Mouse (Mus musculus) MEL (cell line): Measurements from ENCODE around the gene C030005K15Rik. TPM values are rescaled to one million over a fixed set of nuclear protein-coding genes. Genes with fewer than 3 reads are reported as not detected.

ENCODE experiments used
- DNase-seq: peaks from one replicate; pipeline ENCODE4 v3.0.0; 2011; ENCODE audit warnings: low read depth, low spot score
- H3K27ac ChIP-seq: 2 replicates; pipeline ENCODE4 v1.5.1; 2012; ENCODE audit warnings: low read depth, mild to moderate bottlenecking, control low read depth, low read length, moderate library complexity; ENCODE audit not compliant: control insufficient read depth
- H3K27me3 ChIP-seq, 2 experiments: fragments of 150-350 bp in 1 of 2; sonication (generic) in 1 of 2; 2 replicates each; pipeline ENCODE4 v1.6.1; 2012; ENCODE audit warnings: low read length in 2 of 2, mild to moderate bottlenecking in 2 of 2, improper control_type of control experiment in 1 of 2, moderate library complexity in 1 of 2; ENCODE audit not compliant: insufficient read depth in 2 of 2, control insufficient read depth in 1 of 2
- H3K36me3 ChIP-seq, 2 experiments: 2 replicates each; pipeline ENCODE4 v1.6.1; 2012 to 2014; ENCODE audit warnings: low read length in 2 of 2, improper control_type of control experiment in 1 of 2, inconsistent platforms in 1 of 2, mild to moderate bottlenecking in 1 of 2; ENCODE audit not compliant: insufficient read depth in 2 of 2, control insufficient read depth in 1 of 2
- H3K4me1 ChIP-seq, 2 experiments: fragments of 150-350 bp in 1 of 2; sonication (generic) in 1 of 2; 2 replicates each; pipeline ENCODE4 v1.6.1; 2012; ENCODE audit warnings: low read length in 2 of 2, improper control_type of control experiment in 1 of 2, mild to moderate bottlenecking in 1 of 2; ENCODE audit not compliant: insufficient read depth in 2 of 2, control insufficient read depth in 1 of 2
- H3K4me3 ChIP-seq, 2 experiments: fragments of 150-350 bp in 1 of 2; sonication (generic) in 1 of 2; 2 replicates each; pipeline ENCODE4 v1.5.1; 2012; ENCODE audit warnings: low read depth in 2 of 2, low read length in 2 of 2, mild to moderate bottlenecking in 2 of 2, moderate library complexity in 2 of 2, control low read depth in 1 of 2, improper control_type of control experiment in 1 of 2; ENCODE audit not compliant: control insufficient read depth in 1 of 2, insufficient read depth in 1 of 2
- H3K79me2 ChIP-seq: 2 replicates; pipeline ENCODE4 v1.6.1; 2012; ENCODE audit warnings: mild to moderate bottlenecking, low read length, moderate library complexity; ENCODE audit not compliant: control insufficient read depth, poor library complexity, insufficient read depth
- H3K9ac ChIP-seq: 2 replicates; pipeline ENCODE4 v1.6.1; 2012; ENCODE audit warnings: low read depth, mild to moderate bottlenecking, control low read depth, low read length, moderate library complexity; ENCODE audit not compliant: control insufficient read depth, poor library complexity, severe bottlenecking
- H3K9me3 ChIP-seq: fragments of 150-350 bp; sonication (generic); replicated peaks from 2 replicates; pipeline ENCODE4 v1.6.1; 2012; ENCODE audit warnings: mild to moderate bottlenecking, low read length, improper control_type of control experiment, moderate library complexity; ENCODE audit not compliant: insufficient read depth
- BHLHE40 ChIP-seq: IDR thresholded peaks from 2 replicates; pipeline ENCODE4 v1.6.1; 2012; ENCODE audit warnings: low read depth, mild to moderate bottlenecking, inconsistent platforms, low read length, improper control_type of control experiment, borderline replicate concordance
- CHD1 ChIP-seq: IDR thresholded peaks from 2 replicates; pipeline ENCODE4 v1.6.1; 2012; ENCODE audit warnings: low read depth, mild to moderate bottlenecking, inconsistent platforms, low read length, improper control_type of control experiment
- CHD2 ChIP-seq: IDR thresholded peaks from 2 replicates; pipeline ENCODE4 v1.6.1; 2011; ENCODE audit warnings: low read length, improper control_type of control experiment
- CTCF ChIP-seq, 3 experiments: IDR thresholded peaks in 2 of 3; conservative IDR thresholded peaks in 1 of 3; 2 replicates each; pipeline ENCODE4 v1.5.1; 2011 to 2012; ENCODE audit warnings: low read length in 3 of 3, low read depth in 2 of 3, mild to moderate bottlenecking in 2 of 3, improper control_type of control experiment in 1 of 3, inconsistent platforms in 1 of 3, mixed read lengths in 1 of 3, moderate library complexity in 1 of 3; ENCODE audit not compliant: control insufficient read depth in 1 of 3, insufficient read depth in 1 of 3, poor library complexity in 1 of 3, severe bottlenecking in 1 of 3
- E2F4 ChIP-seq: IDR thresholded peaks from 2 replicates; pipeline ENCODE4 v1.6.1; 2011; ENCODE audit warnings: low read depth, low read length, improper control_type of control experiment, borderline replicate concordance
- ELF1 ChIP-seq: IDR thresholded peaks from 2 replicates; pipeline ENCODE4 v1.6.1; 2014; ENCODE audit warnings: low read depth, mild to moderate bottlenecking, inconsistent platforms, low read length, improper control_type of control experiment, moderate library complexity
- EP300 ChIP-seq, 2 experiments: IDR thresholded peaks; 2 replicates each; pipeline ENCODE4 v1.6.1; 2011; ENCODE audit warnings: improper control_type of control experiment in 2 of 2, low read length in 2 of 2, low read depth in 1 of 2, mild to moderate bottlenecking in 1 of 2
- ETS1 ChIP-seq: IDR thresholded peaks from 2 replicates; pipeline ENCODE4 v1.6.1; 2012; ENCODE audit warnings: low read depth, mild to moderate bottlenecking, inconsistent platforms, low read length, improper control_type of control experiment, moderate library complexity
- GABPA ChIP-seq: IDR thresholded peaks from 2 replicates; pipeline ENCODE4 v1.6.1; 2012; ENCODE audit warnings: low read depth, mild to moderate bottlenecking, inconsistent platforms, low read length, improper control_type of control experiment, moderate library complexity
- GATA1 ChIP-seq: IDR thresholded peaks from 2 replicates; pipeline ENCODE4 v1.6.1; 2011; ENCODE audit warnings: low read depth, low read length, improper control_type of control experiment
- HCFC1 ChIP-seq: IDR thresholded peaks from 2 replicates; pipeline ENCODE4 v1.6.1; 2012; ENCODE audit warnings: low read depth, mild to moderate bottlenecking, inconsistent platforms, low read length, improper control_type of control experiment, moderate library complexity
- JUND ChIP-seq: IDR thresholded peaks from 2 replicates; pipeline ENCODE4 v1.6.1; 2011; ENCODE audit warnings: low read depth, mild to moderate bottlenecking, improper control_type of control experiment, low read length
- MAFK ChIP-seq: IDR thresholded peaks from 2 replicates; pipeline ENCODE4 v1.6.1; 2011; ENCODE audit warnings: low read depth, mild to moderate bottlenecking, low read length, improper control_type of control experiment, borderline replicate concordance
- MAX ChIP-seq: IDR thresholded peaks from 2 replicates; pipeline ENCODE4 v1.6.1; 2011; ENCODE audit warnings: low read length, improper control_type of control experiment
- MAZ ChIP-seq: IDR thresholded peaks from 2 replicates; pipeline ENCODE4 v1.6.1; 2012; ENCODE audit warnings: low read depth, mild to moderate bottlenecking, inconsistent platforms, low read length, improper control_type of control experiment
- NELFE ChIP-seq: IDR thresholded peaks from 2 replicates; pipeline ENCODE4 v1.6.1; 2011; ENCODE audit warnings: low read depth, low read length, improper control_type of control experiment
- POLR2AphosphoS5 ChIP-seq: IDR thresholded peaks from 2 replicates; pipeline ENCODE4 v1.6.1; 2012; ENCODE audit warnings: low read depth, borderline replicate concordance, mild to moderate bottlenecking, inconsistent platforms, low read length, moderate library complexity, mixed read lengths
- RAD21 ChIP-seq: IDR thresholded peaks from 2 replicates; pipeline ENCODE4 v1.6.1; 2011; ENCODE audit warnings: mild to moderate bottlenecking, low read depth, low read length, improper control_type of control experiment
- TBP ChIP-seq: IDR thresholded peaks from 2 replicates; pipeline ENCODE4 v1.8.0; 2011; ENCODE audit warnings: low read depth, low read length, improper control_type of control experiment
- USF1 ChIP-seq: IDR thresholded peaks from 2 replicates; pipeline ENCODE4 v1.6.1; 2014; ENCODE audit warnings: low read depth, mild to moderate bottlenecking, inconsistent platforms, low read length, improper control_type of control experiment, moderate library complexity
- ZKSCAN1 ChIP-seq: IDR thresholded peaks from 2 replicates; pipeline ENCODE4 v1.6.1; 2012; ENCODE audit warnings: low read depth, mild to moderate bottlenecking, inconsistent platforms, low read length, improper control_type of control experiment, moderate library complexity
- ZMIZ1 ChIP-seq: IDR thresholded peaks from 2 replicates; pipeline ENCODE4 v1.6.1; 2012; ENCODE audit warnings: low read depth, mild to moderate bottlenecking, inconsistent platforms, low read length, improper control_type of control experiment, moderate library complexity
- polyA plus RNA-seq, 2 experiments: library from polyadenylated mRNA; stranded (reverse) in 1 of 2; unstranded in 1 of 2; fragments of >175 nt in 1 of 2; fragments of >200 nt in 1 of 2; gene quantifications; 2 replicates each; pipeline versions ENCODE4 v1.2.1 to v1.2.4; 2012; ENCODE audit warnings: low replicate concordance in 2 of 2, low read depth in 1 of 2; ENCODE audit not compliant: insufficient read length in 2 of 2, insufficient read depth in 1 of 2, missing spikeins in 1 of 2
- total RNA-seq: library from RNA; depleted of rRNA; stranded (reverse); fragments of 300-350 nt; gene quantifications from 2 replicates; pipeline ENCODE4 v1.2.3, GENCODE M21; 2012

The C030005K15Rik gene
- total and polyA plus RNA-seq, 3 experiments: not detected

DNA sequence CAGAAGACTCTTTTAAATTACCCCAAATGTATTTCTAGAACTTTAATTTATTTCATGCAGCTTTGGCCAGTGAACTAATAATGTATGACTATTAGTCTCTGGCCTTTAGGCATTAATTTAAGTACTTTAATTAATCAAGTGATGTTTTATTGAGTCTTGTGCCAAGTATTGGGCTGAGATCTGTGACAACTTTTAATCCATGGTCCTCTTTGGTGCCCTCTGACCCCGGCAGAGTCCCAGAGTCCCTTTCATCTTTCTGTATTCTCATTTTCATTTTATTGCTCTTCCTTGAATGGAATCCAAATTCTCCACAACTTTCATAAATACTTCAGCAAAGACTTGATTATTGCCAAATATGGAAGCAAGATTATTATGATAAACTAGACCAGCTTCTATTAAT, 5.9 kb downstream of the C030005K15Rik start:
- no peaks in the 10 kb centered on the region for H3K27me3 ChIP-seq
- H3K9me3 ChIP-seq: no peaks in the 10 kb centered on the region
- H3K27ac ChIP-seq: no peak overlapping the region
- no peaks in the 10 kb centered on the region for H3K79me2 ChIP-seq
- H3K4me1 ChIP-seq: no peaks in the 10 kb centered on the region
- no peak for TF ChIP-seq ETS1
- no peak for TF ChIP-seq CHD1
- no peak for TF ChIP-seq E2F4
- no peak for TF ChIP-seq MAZ
- no peak for TF ChIP-seq NELFE
- no peak for TF ChIP-seq USF1
- TF ChIP-seq ZMIZ1: no peak
- no peak for TF ChIP-seq ELF1
- no peak for TF ChIP-seq MAFK
- no peak for TF ChIP-seq POLR2AphosphoS5
- no peak for TF ChIP-seq RAD21
- no peak for TF ChIP-seq CTCF (IDR thresholded peaks at IDR 0.05 in 2 of 3, conservative IDR thresholded peaks at IDR 0.05 in 1 of 3; ENCODE audit: control insufficient read depth in 1 of 3, insufficient read depth in 1 of 3, low read depth in 2 of 3, low read length in 3 of 3, poor library complexity in 1 of 3, severe bottlenecking in 1 of 3)
- no peak for TF ChIP-seq GABPA
- TF ChIP-seq GATA1: no peak
- no peak for TF ChIP-seq ZKSCAN1
- no peak for TF ChIP-seq BHLHE40
- H3K36me3 ChIP-seq: no peaks in the 10 kb centered on the region
- H3K4me3 ChIP-seq: no peak overlapping the region
- DNase-seq: no peak
- H3K9ac ChIP-seq: no peak overlapping the region

DNA sequence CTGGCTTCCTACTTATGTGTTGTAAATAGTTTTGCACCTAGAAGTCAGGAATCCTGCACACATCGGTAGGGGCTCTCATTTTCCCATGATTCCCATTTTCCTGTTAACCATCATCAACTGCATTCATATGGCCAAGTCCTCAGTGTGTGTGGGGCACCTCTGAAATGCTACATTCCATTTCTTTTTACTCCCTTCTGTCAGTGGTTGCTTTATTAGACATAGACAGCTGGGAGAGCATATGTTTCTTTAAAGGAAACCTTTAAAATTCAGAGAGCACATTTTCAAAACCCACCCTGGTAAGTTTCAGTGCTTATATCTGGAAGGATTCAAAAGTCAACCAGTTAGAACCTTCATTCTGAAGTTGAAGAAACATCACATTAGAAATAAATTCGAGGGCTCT, 8.5 kb downstream of the C030005K15Rik start:
- no peaks in the 10 kb centered on the region for H3K27me3 ChIP-seq
- H3K4me3 ChIP-seq: no peak overlapping the region
- no peak overlapping the region for H3K9ac ChIP-seq
- TF ChIP-seq ETS1 (no peak), TBP (no peak), EP300 (IDR thresholded peaks at IDR 0.05; ENCODE audit: low read depth in 1 of 2, low read length in 2 of 2) (no peak), CHD2 (no peak), HCFC1 (no peak), MAX (no peak), GABPA (no peak), NELFE (no peak), JUND (no peak), USF1 (no peak), GATA1 (no peak), MAZ (no peak), CHD1 (no peak), RAD21 (no peak)
- TF ChIP-seq, all 39 proteins: peak for 0
- DNase-seq: no peak
- Histone ChIP-seq H3K79me2 (no peaks in the 10 kb centered on the region), H3K27ac (no peak overlapping the region), H3K4me1 (no peaks in the 10 kb centered on the region), H3K9me3 (no peaks in the 10 kb centered on the region), H3K36me3 (no peaks in the 10 kb centered on the region)
